Mouse (Mus musculus) cerebral cortex, adult 2 months (tissue): ENCODE results near the gene Cacfd1.

Source experiments
- WGBS: fragments of 180-500 bp; shearing (Covaris S2); methylation state at CpG from one replicate; pipeline ENCODE4 v1.1.7; 2018; 5-methylcytosine and 5-hydroxymethylcytosine counted together

Gene Cacfd1

DNA sequence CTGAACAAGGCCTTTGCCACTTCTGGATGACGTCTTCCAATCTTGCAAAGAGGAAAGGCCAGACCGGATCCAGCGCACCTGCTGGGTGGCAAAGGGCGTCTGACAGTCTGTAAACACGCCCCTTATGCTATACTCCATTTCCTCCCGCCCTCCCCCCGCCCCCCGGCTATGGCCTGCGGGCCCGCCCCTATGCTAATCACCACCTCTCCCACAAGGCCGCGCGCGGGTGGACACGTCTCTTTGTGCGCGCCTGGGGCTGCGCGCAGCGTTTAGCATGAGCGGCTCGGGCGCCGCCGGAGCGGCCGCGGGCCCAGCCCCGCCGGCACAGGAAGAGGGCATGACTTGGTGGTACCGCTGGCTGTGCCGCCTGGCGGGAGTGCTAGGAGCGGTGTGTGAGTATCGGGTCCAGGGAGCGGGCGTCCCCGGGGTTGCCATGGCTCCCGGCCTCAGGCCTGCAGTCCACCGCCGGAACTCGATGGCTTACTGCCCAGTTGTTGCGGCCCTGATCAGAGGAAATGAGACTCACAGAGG is at the start of gene Cacfd1:
Gene Cacfd1, plus strand, starts transcription at position 213 of the 531 bp plus-strand sequence.
- WGBS = under 1% methylated on average over 43 of the region's 43 CpGs

DNA sequence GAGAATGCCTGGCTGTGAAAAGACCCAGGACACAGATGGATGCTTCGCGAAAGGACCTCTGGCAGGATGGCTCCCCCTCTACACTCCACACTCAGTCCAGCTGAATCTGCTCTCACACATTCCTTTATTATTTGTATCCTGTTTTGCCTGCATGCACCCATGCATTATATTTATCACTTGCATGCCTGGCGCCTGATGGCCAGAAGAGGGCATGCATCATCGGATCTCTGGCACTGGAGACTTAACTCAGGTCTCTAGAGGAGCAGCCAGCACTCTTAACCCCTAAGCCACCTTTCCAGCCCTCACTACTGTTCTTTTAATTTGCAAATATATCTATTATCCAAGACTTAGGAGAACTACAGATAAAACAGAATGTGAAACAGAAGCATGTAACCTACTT is 49.0 kb upstream of the Cacfd1 start:
- 61% methylated on average over 4 of the region's 4 CpGs for WGBS

DNA sequence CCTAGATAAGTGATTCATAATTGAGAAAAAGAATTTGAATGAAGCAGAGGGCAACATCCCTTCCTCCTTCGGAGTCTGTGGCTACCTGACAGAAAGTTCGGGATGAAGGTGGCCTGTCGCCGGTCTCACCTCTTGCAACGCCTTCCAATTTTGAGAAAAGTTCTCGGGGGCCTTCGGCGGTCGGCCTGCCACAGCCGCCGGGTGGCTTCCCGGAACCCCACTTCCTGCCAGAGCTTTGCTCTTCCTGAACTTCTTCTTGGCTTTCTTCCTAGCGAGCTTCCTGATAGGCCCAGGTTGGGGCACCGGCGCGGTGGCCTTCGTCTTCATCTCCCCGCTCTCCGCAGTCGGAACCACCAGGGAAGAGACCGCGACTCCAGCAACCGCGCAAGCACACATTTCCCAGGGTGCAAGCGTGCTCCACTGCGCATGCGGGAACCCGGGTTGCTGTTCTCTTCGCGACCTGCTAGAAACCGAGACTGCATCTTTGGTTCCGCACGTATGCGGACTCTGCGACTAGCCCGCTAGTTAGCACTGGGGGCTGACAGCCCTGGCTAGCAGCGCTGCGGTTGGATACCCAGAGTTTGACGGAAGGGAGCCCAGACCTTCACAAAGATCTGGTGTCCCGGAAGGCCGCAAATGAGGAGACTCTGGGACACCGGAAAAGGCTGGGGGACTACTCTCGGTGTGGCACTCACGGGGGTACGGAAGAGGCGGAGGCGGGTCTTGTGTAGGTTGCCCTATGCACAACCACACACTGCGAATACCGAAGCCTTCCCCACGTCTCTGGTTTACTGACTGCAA is 45.6 kb upstream of the Cacfd1 start, which contains the start of gene Rexo4:
Gene Rexo4, minus strand, starts transcription at position 464 of the 801 bp plus-strand sequence.
- WGBS = under 1% methylated on average over 50 of the region's 50 CpGs

DNA sequence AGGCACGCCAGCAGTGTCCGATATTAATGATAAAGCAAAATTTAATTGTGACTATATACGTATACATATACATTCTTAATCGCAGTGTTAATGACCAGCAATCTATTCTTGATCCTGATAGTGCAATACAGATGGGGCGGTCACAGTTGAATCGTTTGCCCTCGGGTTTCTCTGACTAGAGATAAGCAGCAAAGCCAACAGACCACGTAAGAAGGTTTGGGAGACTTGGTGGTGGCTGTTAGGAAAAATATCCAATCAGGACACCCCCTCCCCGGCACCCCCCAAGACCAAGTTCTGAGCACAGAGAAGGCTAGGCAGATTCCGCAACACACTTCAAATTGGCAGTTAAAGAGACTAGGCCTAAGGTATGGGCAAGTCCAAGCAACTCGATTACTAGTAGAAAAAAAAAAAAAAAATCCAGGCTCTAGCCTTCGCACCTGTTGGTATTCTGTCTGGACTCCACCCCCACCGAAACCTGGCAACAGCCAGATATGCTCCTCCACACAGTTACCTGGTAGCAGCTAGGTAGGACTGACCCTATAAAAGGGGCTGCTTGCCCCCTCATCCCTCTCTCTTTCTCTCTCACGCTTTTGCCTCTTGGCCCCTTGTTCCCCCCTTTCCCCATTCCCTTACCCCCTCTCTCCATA is 44.9 kb upstream of the Cacfd1 start:
- 16% methylated on average over 14 of the region's 14 CpGs for WGBS

DNA sequence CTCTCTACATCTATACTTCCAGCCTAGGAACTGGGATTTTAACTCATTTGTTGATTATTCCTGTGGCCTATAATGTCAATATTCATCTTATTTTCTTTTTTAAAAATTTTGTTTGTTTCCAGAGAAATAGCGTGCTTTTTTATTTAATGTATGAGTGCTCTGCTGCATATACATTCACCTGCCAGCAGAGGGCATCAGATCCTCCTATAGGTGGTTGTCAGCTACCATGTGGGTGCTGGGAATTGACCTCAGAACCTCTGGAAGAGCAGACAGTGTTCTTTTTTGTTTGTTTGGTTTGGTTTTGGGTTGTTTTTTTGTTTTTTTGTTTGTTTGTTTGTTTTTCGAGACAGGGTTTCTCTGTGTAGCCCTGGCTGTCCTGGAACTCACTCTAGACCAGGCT is 42.5 kb upstream of the Cacfd1 start:
- 84% methylated on average over 2 of the region's 2 CpGs for WGBS

DNA sequence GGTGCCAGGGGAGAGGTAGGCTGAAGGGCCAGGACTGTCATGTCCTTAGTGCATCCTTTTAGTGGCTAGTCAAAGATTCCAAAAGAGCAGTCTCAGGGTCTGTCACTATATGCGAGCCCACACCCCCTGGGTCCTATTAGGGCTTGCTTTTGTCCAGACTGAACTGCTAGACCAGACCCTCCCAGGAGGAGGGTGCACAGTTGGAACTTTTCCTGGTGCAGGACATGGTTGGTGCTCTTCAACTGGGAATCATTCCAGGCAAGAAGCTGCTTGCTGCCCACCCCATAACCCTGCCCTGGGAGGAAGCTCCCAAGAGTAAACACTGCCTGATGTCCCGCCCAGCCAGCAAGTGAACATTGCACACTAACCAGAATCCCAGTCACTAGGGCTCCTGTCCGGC is 36.6 kb upstream of the Cacfd1 start, which contains the start of gene Adamts13:
Gene Adamts13, plus strand, starts transcription at position 301 of the 400 bp plus-strand sequence.
- WGBS = 64% methylated on average over 3 of the region's 3 CpGs

DNA sequence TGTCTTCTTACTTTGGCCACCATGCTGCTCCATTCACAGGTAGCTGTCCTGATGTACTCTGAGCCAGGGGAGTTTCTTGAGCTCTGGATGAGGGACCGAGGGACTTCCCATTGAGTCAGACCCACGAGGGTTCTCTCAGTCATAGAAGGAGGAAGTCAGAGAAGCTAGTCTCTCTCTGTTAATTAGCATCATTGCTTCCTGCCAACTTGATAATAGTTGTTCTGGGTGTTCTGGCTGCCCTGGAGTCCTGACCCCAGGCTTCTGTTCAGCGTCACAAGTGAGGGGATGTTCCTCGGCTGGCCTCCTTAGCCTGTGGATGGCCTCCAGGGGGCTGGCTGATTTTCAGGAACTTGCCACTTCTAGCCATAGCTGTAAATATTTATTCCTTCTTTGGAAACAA is 35.8 kb upstream of the Cacfd1 start:
- 48% methylated on average over 4 of the region's 4 CpGs for WGBS

DNA sequence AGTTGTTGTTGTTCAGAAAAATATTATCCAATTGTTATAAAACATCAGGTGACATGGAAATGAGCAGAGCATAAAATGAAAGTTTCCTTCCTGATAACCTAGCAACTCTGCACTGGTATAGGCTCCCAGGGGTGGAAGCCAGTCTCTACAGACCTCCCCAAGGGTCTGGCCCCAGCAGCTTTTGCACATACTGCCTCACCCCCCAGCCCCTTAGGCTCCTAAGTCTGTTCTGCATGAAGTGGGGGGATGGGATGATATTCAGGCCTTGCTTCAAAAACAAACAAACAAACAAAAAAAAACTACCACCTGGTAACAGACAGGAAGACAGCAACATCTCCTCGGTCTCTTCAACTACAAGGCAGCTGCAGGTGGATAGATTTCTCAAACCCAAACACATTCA is 29.4 kb upstream of the Cacfd1 start:
- WGBS = 86% methylated on average over 1 of the region's 1 CpGs

DNA sequence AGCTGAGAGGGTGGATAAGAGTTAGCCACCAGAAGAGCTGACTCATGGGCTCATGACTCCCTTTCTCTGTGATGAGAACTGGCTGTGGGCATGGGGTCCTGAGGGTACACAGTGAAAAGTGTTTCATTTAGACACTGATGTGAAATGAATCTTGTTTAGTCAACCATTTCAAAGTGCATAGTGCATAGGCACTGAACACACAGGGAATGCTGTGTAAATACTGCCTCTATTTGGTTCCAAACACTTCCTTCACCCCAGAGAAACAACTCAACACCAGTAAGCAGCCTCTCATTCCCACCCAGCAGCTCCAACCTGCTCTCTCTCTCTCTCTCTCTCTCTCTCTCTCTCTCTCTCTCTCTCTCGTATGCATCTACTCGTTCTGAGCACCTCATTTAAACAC is 25.5 kb upstream of the Cacfd1 start:
- WGBS = 60% methylated on average over 2 of the region's 2 CpGs

DNA sequence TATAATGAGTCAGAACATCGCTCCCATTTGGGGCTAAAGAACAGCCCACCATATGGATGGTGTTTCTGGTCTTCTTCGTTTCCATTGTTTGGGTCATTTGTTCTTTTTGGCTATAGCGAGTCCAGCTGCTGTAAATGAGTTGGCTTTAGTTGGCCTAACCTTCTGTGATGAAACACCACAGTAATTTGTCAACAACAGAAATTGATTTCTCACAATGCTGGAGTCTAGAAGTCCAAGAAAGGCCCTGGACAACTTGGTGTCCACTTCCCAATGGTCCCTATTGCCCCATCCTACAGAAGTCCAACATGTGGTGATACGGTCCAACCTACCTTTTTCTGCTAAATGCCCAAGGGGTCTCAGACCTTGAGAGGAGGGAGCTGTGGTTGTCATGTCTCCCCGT is 25.1 kb upstream of the Cacfd1 start:
- WGBS = 89% methylated on average over 5 of the region's 5 CpGs

DNA sequence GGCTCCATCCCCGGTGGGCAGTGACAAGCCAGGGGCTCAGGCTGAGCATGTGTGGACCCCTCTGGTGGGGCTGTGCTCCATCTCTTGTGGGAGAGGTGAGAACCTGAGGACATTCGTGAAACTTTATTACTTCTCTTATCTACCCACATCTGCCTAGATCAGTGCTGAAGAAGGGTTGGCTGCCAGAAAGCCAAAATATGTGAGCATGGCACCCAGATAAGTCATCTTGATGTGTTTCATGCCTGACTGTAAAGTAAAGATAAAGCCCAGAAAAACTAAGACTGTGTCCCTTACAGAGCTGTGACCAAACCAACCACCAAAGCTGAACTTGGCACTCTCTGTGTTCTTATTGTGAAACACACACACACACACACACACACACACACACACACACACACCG is 15.8 kb upstream of the Cacfd1 start:
- 81% methylated on average over 3 of the region's 3 CpGs for WGBS

DNA sequence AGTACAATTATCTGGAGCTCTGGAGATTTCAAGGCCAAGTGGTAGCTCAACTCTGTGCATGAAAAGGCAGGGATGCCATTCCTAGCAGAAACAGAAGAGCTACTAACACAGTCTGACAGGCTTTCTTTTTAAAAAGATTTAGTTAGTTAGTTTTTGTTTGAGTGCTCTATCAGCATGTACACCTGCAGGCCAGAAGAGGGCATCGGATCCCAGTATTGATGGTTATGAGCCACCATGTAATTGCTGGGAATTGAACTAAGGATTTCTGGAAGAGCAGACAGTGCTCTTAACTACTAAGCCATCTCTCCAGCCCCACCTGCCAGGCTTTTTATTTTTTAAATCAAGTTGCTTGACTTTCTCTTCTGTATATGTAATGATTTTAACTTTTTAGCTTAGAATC is 12.2 kb upstream of the Cacfd1 start:
- WGBS = 77% methylated on average over 1 of the region's 1 CpGs

DNA sequence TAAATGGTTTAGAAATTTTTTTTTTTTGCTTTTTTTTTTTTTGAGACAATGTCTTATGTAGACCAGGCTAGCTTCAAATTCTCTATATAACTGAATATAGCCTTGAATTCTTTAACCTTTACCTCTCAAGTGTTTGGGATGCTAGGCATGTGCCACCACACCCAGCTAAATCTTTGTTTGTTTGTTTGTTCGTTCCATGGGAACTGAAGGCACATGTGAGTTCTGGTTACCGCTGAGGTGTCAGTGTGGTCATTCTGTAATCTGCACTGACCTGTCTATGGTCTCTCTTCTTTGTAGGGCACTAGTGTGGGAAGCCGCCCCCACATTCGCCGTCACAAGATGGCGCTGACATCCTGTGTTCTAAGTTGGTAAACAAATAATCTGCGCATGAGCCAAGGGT is 11.7 kb upstream of the Cacfd1 start:
- 93% methylated on average over 7 of the region's 7 CpGs for WGBS

DNA sequence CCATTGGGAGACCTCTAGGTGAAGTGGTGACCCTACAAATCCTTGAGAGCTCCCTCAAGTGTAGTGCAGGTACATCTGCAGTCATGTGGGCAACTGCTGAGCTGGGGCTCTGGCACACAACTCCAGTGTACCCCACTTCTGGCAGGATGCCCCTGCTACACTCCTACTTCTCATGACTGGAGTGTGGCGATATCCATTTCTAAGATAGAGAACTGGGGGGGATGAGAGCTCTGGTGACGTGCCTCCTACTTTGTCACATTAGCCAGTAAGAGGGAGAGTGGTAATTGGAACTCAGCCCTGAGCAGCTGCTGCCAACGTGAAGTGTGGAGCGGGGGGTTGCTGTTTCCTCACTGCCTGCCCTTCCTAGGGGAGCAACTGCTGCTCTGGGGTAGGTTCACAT is 3.5 kb upstream of the Cacfd1 start:
- 44% methylated on average over 4 of the region's 4 CpGs for WGBS

DNA sequence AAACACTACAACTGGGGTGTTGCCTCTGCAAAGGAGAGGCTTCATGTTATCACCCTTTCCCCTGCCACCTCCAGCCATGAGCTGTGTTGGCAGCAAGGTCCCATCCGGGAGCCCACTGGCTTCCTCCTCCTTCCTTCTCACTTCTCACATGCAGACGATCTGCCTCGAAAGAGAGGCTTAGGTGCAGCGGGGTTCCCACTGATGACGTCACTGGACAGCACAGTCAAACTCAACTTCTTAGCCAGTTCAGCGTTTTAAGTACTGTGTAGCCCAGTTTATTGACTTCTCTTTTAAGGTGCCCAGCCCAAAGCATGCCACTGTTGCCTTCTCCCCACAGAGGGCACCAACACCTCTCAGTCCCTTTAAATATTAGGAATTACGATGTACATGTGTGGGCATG is 2.0 kb upstream of the Cacfd1 start:
- WGBS = 52% methylated on average over 7 of the region's 7 CpGs

DNA sequence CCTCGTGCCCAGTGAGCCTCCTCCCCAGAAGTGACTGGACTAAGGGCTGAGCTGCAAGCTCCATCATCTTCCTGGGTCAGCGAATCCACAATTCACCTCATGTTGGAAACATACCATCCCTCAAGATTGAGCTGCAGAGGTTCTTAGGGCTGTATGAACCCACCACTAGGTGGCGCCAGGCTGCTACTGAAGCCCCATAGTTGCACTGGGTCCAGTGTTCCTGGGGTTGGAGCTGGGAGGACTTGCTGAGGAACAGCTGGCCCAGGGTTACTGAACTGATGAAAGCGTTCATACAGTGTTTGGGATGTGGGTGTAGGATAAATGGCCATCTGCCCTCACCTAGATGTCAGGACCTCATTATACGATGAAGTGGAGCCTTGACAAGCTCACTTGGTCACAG is 8.1 kb downstream of the Cacfd1 start:
- WGBS = 46% methylated on average over 5 of the region's 5 CpGs

DNA sequence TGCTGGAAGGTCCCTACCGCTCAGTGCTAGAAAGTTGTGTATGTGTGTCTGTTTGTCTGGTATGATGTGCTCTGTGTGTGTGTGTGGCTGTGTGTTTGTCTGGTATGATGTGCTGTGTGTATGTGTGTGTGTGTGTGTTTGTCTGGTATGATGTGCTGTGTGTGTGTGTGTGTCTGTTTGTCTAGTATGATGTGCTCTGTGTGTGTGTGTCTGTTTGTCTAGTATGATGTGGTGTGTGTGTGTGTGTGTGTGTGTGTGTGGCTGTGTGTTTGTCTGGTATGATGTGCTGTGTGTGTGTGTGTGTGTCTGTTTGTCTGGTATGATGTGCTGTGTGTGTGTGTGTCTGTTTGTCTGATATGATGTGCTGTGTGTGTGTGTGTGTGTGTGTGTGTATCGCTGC is 9.8 kb downstream of the Cacfd1 start:
- WGBS = 80% methylated on average over 2 of the region's 2 CpGs

DNA sequence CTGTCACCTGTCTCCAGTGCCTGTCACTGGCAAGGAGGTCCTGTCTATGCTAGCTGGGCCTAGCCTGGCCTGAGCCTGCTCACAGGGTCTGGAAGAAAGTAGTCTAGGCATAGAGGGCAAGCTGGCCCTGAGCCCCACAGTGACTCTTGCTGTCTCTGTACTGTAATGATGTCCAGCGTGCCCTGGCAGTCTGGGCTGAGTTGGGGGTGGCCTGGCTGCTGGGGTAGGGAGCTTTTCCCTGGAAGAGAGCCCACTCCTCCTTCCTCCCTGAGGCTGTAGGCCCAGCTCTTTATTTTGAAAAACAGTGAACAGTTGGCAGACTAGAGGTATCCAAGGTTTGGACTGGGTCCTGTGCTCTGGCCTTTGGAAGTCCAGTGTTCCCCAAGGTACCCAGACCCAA is 11.4 kb downstream of the Cacfd1 start:
- 65% methylated on average over 1 of the region's 1 CpGs for WGBS

DNA sequence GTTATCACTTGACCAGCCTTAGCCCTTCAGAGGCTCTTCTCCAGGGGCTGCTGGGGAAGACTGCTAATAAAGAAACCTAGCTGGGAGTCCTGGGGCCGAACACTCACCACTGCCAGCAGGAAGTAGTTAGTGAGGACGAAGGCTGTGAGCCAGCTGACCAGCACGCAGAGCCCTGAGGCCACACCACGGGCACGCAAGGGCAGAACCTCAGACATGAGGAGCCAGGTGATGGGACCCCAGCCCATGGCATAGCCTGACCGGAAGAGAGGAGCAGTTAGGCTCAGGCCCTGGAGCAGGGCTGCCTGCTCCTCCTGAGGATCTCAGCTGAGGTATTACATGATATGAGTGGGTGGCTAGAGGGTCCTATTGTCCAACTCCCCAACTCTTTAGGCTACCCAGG is 12.9 kb downstream of the Cacfd1 start:
- WGBS = 63% methylated on average over 6 of the region's 6 CpGs

DNA sequence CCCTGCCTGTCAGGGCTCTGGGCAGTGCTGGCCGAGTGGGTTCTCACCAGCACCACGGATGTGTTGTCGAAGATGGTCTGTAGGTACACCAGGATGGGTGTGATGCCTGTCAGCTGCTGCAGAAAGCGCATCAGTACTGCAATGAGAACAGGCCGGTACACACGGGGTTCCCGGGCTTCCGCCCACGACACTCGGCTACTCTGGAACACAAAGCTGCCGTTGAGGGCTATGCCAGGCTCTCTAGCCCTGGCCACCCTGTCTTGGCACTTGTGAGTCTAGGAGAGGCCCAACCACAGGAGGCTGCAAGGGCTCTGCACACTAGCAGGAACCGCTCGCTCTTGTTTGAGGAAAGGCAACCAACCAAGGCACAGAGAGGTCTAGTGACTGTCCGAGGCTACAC is 14.4 kb downstream of the Cacfd1 start:
- WGBS = 49% methylated on average over 14 of the region's 14 CpGs

DNA sequence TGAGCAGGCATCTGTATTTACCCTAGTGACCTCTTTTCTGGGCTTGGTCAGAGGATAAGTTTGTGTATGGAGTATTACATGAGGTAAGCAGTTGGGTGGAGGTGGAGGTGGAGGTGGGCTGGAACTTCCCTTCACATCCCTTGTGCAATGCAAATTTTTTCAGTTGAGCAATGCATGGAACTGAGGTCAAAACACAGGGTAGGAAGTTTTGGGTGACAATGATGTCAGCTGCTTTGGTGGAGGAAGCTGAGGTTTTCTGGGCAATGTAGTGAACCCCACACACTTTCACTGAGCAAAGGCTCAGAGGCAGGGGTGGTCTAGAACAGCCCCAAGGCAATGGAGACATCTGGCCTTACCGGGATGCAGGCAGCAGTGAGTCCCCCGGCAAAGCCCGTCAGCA is 15.8 kb downstream of the Cacfd1 start:
- 75% methylated on average over 3 of the region's 3 CpGs for WGBS

DNA sequence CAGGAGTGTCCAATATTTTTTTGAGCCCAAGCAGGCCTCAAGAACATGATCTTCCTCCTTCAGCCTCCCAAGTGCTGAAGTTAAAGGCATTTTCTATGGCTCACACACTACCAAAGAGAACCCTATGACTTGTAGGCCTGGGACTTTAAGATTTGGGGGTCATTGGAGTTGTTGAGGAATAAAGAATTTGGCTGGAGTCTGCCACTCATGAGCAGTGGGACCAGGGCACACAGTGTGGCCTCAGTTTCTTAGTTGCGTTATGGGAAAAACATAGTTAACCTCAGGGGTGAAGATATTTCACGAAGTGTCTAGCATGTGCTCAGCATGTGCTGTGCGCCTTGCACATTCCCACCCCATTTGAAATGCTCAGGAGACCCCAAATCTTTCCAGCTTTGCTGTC is 16.6 kb downstream of the Cacfd1 start:
- WGBS = 83% methylated on average over 3 of the region's 3 CpGs
